Mouse (Mus musculus): ENCODE data around the gene Aagab.

DNA sequence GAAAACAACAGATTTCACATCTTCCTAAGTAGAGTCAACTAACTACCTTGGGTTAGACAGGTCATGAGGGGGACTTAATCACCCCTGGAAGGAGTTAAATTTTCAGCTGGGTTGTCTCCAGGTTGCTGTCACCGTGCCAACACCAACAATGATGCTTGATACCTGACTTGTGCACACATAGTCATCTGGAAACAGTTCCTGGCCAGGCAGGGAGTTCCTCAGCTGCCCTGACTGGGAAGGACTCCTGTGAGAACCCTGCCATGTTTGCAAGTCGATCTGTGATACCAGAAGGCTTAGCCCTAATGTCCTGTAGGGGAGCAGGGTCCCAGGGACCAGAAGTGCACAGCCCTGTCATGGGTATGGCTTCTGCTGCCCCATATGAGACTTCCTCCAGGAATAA lies 89.5 kb downstream of the Aagab start:
- TF ChIP-seq CTCF (IDR thresholded peaks at IDR 0.05; ENCODE audit: low read depth) (0 out of 2 replicates have a peak, but pooled peaks have one; percentile 2), EP300 (IDR thresholded peaks at IDR 0.05; ENCODE audit: low read depth) (no peak)

All from liver, postnatal 0 days (tissue).